Mouse (Mus musculus) left cerebral cortex, adult 11 months (tissue): ENCODE data around the gene Gm28891.
"Not testable (repeated sequence)": the region's sequence is repeated elsewhere in the genome, so short reads cannot be mapped to it uniquely, and the experiment has no call there.

ENCODE experiments used
- DNase-seq: peaks from one replicate; pipeline ENCODE4 v3.0.0; 2022; ENCODE audit warnings: low spot score

Gm28891 gene

GRCm38 (mm10) chrY:60240902-60241301 lies at the start of gene Gm28891:
Gm28891 (plus strand) TSS chrY:60241202.
- DNase-seq: not testable (repeated sequence)
